Mouse (Mus musculus) ES-Bruce4 (cell line): ENCODE measurements around the gene Tlx2.

ENCODE experiments used
- CTCF ChIP-seq: IDR thresholded peaks from one replicate; pipeline ENCODE4 v1.8.1; 2011; ENCODE audit warnings: low read depth, low read length
- EP300 ChIP-seq: IDR thresholded peaks from 2 replicates; pipeline ENCODE4 v1.6.1; 2011; ENCODE audit warnings: low read depth, low read length; ENCODE audit not compliant: insufficient read depth
- POLR2A ChIP-seq: IDR thresholded peaks from one replicate; pipeline ENCODE4 v1.8.1; 2011; ENCODE audit warnings: low read length; ENCODE audit not compliant: insufficient read depth

- TF ChIP-seq CTCF (no peak), POLR2A (no peak), EP300 (no peak)
These were observed 472 bp upstream of the Tlx2 start for GRCm38 (mm10) chr6:83070311-83071219.
